In genomic region chr15:3908721-3909120, GRCm38 (mm10) we compare ENCODE assay signal across 11 mouse cellular contexts.
DNase-seq lines count a peak whose midpoint lies in the region; ATAC-seq and TF ChIP-seq lines count a peak whose summit lies in the region.
"Had no signal": no experiment of that assay in that cellular context is flagged by ENCODE, and none has a peak within 500 bp of the region (broad histone marks: within the 10 kb centered on the region; RNA-seq: fewer than 3 reads in every experiment).

No protein-coding gene starts in this region.

- ATAC-seq in cerebellum, adult (ENCODE audit: insufficient number of reproducible peaks, low FRiP score, low TSS enrichment) = no peak
- no peak for ATAC-seq in kidney, postnatal 0 days (replicated peaks; ENCODE audit: low FRiP score, low read depth)
- no peak for ATAC-seq in monocyte, adult 5-6 weeks (replicated peaks; ENCODE audit: insufficient number of reproducible peaks, low FRiP score, low TSS enrichment, poor library complexity, severe bottlenecking)

- TF ChIP-seq CTCF in kidney, postnatal 0 days (IDR thresholded peaks at IDR 0.05; ENCODE audit: low read depth) = peak; percentile 56; the same call in 1 of the 2 replicates

- H3K9ac ChIP-seq in kidney, postnatal 0 days (ENCODE audit: low read depth, low read length) = no peak overlapping the region

- H3K36me3 ChIP-seq in kidney, postnatal 0 days (ENCODE audit: insufficient read depth, low read length) = no peaks in the 10 kb centered on the region

- H3K4me3 ChIP-seq in kidney, postnatal 0 days (replicated peaks; ENCODE audit: low read depth, low read length) = no peak overlapping the region
- H3K4me3 ChIP-seq: erythroblast, embryonic 14.5 days had no signal

- H3K4me2 ChIP-seq in kidney, postnatal 0 days (ENCODE audit: low read length) = no peak overlapping the region

- H3K27ac ChIP-seq in kidney, postnatal 0 days = no peak overlapping the region

- peak; percentile 5 for DNase-seq in cerebellum, adult 9-10 months
- DNase-seq in kidney, postnatal 0 days (ENCODE audit: low spot score) = peak; percentile 69
- DNase-seq in kidney, adult 11 months = no peak
- DNase-seq in 416B (ENCODE audit: low read depth) = peak; percentile 53
- peak; percentile 57 for DNase-seq in embryo, embryonic 11 days
- DNase-seq in frontal cortex, postnatal 25 days (ENCODE audit: low spot score in 2 of 2) = no peak
- DNase-seq: layer of hippocampus, postnatal 36 days; right cerebral cortex, postnatal 4 days had no signal

- no peaks in the 10 kb centered on the region for H3K9me3 ChIP-seq in kidney, postnatal 0 days (replicated peaks; ENCODE audit: low read length)

- H3K27me3 ChIP-seq in kidney, postnatal 0 days (ENCODE audit: insufficient read depth, low read length) = no peaks in the 10 kb centered on the region

- no peaks in the 10 kb centered on the region for H3K4me1 ChIP-seq in kidney, postnatal 0 days (replicated peaks; ENCODE audit: insufficient read depth, low read length)

- WGBS in kidney, postnatal 0 days = 13% methylated on average over 2 of the region's 2 CpGs

Comparison
In these comparisons a context has a peak if more than half of its experiments do, and no peak if none do; other contexts are left out.
1. DNase-seq: peak in cerebellum, adult 9-10 months (single experiment), kidney, postnatal 0 days (single experiment), 416B (single experiment) and embryo, embryonic 11 days (single experiment); none in kidney, adult 11 months (single experiment) and frontal cortex, postnatal 25 days (0 of 2).